Mouse (Mus musculus) kidney, postnatal 10 days (tissue): ENCODE data around the gene Slc32a1.

ENCODE experiments used
- DNase-seq: peaks from one replicate; pipeline ENCODE4 v3.0.0; 2021; ENCODE audit warnings: mixed read lengths

Gene Slc32a1

DNA sequence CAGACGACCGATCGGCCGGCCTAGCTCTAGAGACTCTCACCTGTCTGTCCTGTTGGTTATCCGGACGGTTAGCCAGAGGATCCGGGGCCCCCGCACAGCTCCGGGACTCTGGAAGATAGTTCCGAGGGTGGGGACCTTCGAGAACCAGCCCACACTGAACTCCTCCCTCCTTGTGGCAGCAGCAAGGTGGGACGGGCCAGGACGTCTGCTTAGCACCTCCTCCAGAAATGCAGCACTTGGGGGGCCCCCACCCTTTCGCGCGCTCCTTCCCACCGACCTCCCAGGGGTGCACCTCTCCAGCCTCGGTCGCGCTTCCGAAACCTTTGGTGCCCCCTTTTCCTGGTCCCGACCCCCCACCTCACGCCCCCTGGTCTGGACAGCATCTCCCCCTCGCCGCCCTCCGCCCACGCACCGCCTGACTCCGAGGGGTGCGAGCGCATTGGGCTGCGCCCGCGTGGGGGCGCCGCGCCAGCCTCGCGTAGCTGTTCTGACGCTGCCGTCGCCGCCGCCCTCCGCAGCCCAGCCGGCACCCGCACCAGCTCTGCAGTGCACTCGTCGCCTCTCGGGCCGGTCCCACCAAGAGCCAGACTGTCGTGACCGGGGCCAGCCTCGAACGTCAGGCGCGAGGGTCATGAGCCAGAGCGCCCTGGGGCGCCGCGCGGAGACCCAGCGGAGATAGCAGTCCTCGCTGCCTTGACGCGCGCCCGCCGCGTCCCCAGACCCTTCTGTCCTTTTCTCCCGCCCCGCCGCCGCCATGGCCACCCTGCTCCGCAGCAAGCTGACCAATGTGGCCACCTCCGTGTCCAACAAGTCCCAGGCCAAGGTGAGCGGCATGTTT lies at the start of gene Slc32a1:
TSS of gene Slc32a1 (plus strand) at position 280 of the 838 bp plus-strand sequence.
- DNase-seq = peak; percentile 18

DNA sequence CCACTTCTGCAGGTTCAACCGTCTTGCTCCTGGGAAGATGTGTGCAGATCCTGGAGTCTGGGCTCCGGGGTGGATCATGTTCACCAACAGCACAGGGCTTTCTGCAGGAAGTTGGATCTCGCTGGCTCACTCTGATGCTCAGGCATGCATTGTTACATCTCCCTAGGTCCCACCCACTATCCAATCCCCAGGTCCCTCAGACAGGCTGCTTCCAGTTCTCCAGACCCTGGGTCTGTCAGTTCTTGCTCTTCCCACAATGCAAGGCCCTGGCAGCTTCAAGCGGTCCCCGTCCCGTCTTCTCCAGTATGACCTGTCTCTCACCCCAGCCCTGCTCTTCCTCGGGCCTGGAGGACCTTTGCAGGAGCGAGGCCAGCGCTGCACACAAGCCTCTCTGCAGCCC lies 49.8 kb upstream of the Slc32a1 start:
- DNase-seq = no peak

DNA sequence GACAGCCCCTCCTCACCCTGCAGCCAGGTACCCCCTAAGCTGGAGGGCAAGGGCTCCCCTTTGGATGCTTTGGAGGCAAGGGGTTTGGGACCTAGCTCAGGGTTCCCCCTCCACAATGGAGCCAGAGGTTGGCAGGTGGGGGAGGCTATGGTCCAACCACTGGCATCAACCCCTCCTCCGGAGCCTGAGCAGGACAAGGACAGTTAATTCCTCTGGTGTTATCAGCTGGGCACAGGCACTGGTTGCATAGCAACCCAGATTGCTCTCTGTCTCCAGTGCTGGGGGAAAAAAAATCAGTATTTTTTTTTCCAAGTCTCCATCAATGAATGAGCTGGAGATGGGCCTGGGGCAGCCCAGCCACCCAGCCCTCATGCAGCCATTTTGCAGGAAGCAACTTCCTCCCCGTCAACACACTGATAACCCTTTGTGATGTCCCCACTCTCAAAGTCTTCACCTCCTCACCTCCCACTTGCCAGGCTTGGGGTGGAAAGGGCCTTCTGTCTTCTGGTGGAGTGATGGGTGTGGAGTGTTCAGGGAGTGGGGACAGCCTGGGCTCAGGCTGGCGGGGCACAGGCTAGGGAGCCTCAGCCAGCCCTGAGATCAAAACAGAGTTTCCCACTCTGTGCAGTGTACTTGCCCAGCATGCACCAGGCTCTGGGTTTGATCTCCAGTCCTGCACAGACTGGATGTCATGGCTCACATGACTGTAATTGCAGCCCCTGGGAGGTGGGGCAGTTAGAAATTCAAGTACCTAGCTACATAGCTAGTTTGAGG lies 49.0 kb upstream of the Slc32a1 start:
- no peak for DNase-seq

DNA sequence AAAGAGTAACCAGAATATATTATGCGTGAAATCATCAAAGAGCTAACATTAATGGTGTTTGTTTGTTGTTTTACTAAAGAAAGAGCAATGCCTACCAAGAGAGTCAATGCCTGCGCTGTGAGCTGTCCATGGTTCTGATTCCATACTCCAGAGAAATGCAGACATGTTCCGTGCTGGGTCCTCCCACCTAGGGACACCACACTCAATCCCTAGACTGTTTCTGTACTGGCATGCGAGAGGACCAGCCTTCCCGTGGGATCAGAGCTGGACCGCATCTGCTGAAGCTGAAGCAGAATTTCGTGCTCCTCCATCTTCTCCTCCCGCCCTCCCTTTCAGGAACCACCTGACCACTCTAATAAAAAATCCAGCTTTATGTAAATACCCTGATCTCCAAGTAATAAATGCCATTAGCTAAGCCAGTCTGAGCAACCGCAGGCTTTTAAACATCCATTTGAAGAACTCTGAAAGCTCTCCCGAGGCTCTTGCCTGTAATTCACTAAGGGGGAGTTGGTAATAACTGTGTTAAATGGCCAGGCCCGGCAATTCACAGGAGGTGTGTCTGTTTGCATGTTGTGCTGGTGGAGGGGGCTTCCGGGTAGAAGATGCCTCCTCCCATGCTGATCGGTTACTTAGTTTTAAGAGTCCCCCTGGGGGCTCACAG lies 40.0 kb upstream of the Slc32a1 start:
- DNase-seq = peak; percentile 86

DNA sequence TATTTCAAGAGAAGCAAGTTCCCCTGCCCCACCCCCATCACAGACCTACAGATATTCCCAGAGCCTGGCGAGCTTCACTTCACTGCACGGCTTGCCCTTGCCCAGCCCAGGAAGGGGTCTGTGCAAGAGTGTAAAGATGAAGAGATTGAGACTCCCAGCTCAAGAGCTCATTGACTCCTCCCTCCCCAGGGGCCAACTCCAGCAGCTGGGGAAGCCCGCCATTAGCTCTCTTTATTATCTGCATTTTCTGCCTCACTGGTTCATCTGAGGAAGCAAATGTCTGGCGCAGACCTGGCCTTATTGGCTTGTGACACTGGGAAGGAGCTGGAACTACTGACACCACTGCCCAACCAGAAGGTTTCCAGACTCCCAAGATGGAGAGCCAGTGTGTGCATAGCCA lies 30.6 kb upstream of the Slc32a1 start:
- no peak for DNase-seq

DNA sequence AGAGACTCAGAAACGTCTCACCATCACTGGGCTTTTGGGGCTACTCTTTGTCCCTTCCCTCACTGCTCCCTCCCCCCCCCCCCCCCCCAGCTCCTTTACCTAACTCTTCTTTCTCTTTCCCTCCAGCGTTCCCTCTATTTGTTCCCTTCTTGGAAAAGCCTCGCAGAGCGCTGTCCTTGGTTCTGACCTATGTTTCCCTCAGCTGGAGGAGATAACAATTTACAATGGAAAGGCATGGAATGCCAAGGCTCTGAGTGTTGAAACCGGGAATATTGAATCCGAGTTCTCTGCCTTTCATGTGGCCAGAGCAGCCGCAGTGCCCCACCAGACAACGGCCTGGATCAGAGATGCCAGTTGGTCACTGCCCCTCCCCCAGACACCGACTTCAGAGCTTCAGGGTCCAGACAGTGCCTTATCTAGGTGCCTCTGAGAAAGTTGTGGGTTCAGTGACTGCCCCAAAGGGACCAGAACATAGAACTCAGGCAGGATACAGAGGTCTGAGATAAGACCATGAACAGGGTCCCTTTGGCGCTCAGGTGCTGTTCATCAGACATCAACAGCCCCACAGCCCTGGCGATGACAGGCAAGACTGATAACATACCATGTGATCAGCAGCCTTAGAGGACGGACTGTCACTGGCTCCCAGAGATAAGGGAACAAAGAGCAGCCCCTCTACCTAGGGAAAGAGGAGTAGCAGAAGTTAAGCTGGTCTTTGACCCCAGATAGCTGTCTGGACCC lies 25.8 kb upstream of the Slc32a1 start:
- DNase-seq = peak; percentile 82

DNA sequence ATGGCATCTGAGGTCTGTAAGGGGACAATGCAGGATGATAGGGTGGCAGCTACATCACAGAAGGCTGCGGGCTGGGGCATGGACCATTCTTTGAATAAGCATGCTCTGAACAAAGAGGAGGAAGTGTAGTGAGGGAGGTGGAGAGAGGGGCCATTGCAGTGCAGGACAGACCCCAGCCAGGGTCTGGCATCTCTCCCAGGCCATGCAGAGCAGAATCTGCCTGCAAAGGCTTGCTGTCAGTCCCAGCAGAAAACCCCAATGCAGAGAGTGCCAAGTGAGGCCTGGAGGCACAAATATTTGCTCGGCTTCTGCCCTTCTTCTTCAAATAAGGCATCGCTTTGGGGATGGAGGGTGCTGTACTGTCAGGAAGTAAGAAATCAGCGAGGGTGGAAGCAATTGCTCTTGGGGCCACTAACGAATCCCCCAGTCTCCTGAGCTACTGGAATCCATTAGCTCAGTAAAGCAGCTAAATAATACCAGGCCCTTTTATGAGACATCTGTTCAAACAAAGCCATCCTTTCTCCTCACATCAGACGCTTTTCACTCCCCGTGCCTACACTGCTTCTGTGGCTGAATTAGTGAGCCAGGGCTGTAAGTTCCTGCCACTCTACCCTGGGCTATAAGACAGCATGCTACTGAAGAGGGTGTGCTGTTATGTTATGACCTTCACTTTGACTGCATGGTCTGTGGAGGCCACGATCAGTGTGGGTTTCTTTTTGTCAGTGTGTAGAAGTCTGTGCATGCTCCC lies 21.9 kb upstream of the Slc32a1 start:
- no peak for DNase-seq

DNA sequence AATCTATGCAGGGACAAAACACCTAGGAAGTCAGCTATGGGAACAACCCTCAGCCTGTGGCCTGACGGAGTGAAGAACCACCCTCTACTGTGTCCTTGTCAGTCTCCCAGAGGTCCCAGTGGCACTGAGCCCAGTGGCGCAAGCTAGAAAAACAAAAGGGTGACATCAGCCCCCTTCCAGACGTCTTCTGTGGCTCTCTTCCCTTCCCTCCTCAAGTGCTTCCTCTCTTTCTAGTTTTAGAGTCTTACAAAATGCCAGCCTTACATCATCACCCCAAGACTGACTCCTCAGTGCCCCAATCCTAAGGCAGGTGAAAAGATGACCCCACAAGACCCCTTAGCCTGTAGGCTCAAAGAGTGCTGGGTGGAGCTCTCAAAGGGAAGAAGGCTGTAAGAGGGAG lies 20.1 kb upstream of the Slc32a1 start:
- DNase-seq = no peak

DNA sequence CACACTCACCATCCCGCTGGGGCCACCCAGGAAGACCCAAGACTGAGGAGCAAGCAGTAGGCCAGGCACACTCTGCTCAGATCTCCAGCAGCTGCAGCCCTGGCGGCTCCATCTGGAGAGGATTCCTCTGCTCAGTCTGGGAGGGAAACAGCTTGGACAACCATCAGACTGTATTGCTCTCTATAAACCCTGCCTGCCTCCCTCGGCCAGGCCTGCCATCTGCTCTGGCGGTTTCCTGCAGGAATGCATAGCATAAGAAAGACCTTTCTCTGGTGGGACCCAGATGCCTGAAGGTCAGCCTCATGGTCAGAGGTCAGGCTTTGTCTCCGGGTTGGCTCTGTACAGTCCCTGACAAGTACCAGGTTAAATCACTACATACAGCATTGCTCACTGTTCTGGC lies 19.3 kb upstream of the Slc32a1 start:
- DNase-seq = no peak

DNA sequence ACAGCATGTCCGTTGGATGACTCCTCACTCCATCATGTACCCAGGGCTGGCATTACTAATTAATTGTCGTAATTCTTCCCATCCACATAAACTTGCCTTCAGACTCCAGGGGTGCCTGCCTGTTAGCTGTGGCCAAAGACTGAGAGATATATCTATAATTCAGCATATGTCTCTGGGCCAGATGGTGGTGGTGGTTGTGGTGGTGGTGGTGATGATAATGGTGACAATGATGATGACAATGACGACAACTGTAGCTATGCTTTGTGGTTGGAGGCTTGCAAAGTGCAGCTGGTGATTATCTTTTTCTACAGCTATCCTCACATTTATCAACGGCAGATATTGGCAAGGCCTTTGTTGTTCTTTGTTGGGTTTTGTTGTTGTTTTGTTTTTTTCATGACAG lies 17.2 kb upstream of the Slc32a1 start:
- DNase-seq = no peak

DNA sequence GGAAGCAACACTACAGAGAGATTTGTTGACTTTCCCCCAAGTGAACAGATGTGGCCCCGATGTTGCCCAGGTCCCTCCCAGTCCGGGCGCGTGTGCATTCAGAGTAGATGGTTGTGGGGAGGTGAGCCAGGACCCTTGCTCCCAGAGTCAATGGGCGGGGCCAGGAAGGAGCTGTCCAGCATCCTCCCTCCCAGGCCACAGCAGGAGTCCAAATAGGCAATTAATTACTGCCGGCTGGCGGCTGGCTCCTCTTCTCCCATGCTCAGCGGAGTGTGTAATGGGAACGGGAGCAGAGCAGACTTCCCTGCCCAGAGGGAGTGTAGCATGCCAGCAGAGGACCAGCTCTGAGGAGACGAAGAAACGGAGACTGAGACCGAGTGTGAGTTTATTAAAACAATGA lies 15.5 kb upstream of the Slc32a1 start:
- DNase-seq = peak; percentile 75

DNA sequence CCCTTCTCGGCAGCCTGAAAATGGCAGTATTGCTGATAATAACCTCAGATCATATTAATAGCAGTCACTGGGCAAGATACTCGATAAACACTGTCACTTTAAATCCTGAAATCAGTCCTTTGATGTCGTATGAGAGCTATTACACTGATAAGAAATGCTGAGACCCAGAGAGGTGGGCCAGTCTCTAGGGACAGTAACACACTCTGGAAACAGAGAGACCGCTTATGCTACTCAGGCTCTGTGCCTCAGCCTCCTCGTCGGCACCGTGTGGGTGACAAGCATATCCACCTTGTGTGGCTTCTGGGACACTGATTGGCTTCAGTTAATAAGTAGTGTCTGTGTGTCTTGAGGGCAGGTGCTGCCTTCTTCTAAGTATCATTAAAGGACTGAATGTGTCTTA lies 15.0 kb upstream of the Slc32a1 start:
- no peak for DNase-seq

DNA sequence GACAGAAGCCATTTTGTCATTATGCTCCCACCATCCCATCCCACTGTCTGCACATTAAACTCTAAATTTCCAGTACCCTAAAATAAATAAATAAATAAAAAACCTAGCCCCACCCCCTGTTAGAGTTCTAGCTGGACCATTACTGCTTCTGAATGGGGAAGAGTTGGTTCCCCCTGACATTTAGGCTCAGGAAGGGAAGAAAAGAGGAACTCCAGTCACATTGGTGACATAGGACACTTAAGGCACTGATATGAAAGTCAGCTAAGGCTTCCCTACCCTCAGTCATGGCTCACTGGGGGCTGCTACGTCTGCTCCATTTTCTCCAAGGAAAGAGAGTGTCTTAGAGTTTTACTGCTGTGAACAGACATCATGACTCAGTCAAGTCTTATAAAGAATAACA lies 13.8 kb upstream of the Slc32a1 start:
- DNase-seq = no peak

DNA sequence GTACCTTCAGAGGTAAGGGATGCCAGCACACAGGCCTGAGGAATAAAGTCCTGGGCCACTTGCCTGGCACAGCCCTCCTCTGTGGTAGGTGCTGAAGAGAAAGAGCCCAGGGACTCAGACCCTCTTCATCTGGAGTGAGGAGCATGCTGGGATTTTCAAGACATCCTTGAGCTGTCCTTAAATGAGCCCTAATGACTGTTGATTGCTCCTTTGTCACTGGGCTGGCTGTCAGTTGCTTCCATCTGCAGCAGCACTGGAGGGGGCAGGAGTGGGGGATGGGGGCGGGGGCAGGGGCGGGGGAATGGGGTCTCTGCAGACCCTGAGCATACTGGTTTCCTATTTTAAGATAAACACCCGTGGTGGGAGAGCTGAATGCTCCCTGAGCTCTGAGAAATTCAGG lies 10.1 kb upstream of the Slc32a1 start:
- no peak for DNase-seq

DNA sequence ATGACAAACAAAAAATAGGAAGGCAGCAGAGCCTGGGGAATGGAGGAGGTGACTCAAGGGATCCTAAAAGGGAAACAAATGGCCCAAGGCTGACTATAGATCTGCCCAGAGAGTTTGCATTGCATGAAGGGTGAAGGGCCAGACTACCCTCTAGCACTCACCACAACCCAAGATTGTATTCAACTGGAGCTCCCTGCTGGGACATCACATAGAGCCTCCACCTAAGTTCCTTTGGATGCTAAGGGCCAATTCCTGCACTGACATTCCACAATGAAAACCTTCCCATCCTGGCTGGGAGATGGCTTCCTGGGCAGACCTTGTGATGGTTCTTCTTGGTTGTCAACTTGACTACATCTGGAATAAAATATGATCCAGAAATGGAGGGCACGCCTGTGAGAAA lies 9.2 kb upstream of the Slc32a1 start:
- no peak for DNase-seq

DNA sequence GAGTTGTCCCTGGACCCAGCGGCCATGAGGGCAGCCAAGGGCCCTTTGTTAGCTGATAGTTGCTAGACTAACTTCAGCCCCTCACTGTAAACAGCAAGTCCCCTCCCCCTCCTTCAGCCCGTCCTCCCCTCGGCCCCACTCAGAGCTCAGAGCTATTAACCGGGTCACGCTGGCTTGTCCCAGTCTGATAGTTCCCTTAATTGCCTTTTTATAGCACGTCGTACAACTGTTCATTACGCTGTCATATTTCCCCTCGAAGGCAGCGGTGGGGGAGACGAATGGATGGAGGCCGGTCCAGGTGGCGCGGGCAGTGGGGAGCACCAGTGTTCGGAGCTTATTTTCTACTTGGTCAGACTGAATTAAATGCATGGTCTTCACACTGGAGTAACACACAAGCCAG lies 7.9 kb upstream of the Slc32a1 start:
- no peak for DNase-seq

DNA sequence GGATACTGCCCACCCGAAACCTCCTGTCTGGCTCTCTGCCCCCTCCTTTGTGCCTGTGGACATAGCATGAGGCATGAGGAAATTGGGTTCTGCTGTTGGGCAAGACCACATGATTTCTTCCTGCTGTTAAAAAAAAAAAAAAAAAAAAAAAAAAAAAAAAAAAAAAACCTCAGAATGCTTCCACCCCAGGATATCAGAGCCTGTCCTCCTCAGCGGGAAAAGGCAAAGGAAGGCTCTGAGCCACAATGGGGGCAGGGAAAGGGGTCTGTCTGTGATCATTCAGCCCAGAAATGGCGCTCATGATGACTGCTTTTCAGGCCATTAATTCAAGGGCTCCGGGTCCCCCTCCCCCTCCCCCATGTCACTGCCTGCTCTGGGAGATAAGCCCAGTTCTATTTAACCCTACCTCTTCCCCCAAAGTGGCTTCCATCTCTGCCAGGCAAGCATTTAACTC lies 4.0 kb upstream of the Slc32a1 start:
- DNase-seq = no peak

DNA sequence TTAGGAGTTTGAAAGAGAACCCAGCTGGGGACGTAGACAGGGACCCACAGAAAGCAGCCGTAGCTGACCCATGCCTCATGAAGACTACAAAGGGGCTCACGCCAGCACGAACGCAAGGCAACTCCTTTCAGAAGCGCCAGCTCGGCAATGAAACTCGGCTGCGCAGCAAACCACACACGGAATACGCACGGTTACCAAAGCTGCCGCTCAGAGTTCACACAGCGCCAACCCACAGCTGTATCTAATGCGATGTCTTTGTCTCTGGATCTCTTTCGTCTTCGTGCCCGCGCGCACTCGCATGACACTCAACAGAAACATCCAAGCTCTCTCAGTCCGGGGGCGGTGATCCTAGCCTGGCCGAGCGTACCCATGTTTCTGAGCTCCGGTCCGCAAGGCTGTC lies 886 bp upstream of the Slc32a1 start:
- DNase-seq = no peak

DNA sequence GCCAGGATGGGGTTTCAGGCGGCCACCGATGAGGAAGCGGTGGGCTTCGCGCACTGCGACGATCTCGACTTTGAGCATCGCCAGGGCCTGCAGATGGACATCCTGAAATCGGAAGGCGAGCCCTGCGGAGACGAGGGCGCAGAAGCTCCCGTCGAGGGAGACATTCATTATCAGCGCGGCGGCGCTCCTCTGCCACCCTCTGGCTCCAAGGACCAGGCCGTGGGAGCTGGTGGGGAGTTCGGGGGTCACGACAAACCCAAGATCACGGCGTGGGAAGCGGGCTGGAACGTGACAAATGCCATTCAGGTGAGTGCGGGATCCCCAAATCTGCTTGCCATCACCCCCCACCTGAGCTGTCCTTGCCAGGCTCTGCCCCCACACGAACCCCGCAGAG lies 756 bp downstream of the Slc32a1 start:
- no peak for DNase-seq

DNA sequence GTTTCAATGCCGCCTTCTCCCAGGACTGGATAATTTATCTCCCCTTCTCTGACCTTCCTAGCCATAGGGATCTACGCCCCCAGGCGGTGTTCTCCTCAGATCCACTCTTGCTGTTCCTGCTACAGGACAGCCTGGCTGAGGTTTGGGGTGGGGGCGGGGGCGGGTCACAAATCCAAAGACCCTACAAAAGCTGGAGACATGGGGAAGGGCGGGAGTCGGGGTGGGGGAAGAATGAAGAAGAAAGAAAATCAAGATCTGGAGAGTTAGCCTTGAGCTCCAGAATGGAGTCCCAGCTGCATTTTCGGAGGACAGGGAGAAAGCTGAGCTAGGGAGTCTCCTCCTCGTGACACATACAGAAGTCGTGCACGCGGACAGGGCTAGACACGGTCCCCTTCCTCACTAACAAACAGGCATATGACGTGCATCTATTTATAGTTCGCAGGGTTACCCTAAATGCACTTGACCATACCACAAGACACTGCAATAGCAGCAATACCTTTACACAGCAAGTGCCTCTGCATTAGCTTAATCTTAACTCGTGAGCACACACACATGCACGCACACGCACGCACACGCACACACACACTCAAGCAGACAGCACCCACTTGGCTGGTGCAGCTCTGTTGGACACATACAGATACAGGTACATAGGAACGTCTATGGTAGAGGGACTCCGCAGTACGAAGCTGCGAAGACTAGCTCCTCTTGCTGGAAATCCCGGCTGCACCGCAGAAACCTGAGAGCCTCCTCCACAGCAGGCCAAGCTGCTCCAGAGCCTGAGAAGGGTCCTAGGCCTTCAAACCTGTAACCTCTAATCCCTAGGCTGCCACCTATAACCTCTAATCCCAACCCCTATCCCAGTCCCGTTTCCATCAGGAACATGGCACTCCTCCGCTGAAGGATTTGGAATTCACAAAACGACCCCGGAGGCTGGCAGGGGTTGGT lies 1.4 kb downstream of the Slc32a1 start:
- DNase-seq = no peak

DNA sequence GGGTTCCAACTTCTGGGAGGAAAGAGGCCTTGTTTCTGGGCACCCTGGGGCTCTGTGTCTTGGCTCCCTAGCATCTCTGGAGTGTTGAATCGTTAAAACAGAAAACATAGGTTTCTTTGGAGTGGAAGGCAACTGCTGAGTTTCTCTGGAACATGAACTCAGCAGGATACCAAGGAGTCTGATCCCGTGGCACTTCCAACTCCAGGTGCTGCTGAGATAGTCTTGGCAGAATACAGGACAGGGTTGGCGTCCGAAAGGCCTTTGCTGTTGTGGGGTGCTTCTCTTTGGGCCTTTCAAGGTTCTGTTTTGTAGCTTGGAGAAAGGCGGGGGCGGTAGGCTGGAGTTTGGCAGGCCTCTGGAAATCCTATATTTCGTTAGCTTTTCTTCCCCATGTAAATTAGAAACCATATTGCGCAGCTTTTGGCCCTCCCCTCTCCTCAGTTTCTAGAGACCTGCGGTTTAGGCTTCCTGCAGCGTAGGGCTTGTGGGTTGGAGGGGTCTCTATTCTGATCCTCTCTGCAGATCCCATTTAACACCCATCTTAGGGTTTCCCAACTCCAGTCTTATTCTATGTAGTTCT lies 2.2 kb downstream of the Slc32a1 start:
- no peak for DNase-seq
